Mouse (Mus musculus): Measurements from ENCODE around the gene Sparcl1.

DNA sequence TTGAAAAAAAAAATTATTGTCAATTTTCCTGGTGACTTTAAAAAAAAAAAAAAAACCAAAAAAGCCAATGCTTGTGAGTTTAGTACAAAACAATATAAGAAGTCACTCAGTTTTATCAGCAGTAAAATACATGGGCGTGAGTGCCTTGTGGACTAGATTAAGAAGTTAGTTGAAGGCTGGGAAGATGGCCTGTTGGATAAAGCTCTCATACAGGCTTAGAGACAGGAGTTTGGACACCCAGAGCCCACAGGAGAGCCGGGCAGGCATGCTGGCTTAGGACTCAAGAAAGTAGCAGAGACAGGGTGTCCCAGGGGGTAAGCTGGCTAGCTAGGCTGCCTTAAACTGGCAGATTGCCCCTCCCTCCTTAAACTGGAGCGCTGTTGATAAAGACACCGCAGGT, 58.6 kb downstream of the Sparcl1 start:
- TF ChIP-seq CTCF (IDR thresholded peaks at IDR 0.05; ENCODE audit: low read depth, low read length), result no peak
- TF ChIP-seq POLR2A (IDR thresholded peaks at IDR 0.05; ENCODE audit: borderline replicate concordance, low read depth, low read length), result no peak

Data from bone marrow macrophage, adult 2 months (primary cell).